Mouse (Mus musculus): ENCODE data around the gene Caap1. TPM values are rescaled to one million over a fixed set of nuclear protein-coding genes. Genes with fewer than 3 reads are reported as not detected.

The Caap1 gene
- 1.2 and 7.6 TPM in 2 replicates for polyA plus RNA-seq (2021; fragmentation: Nextera tagmentation)
- long read RNA-seq, experiment 1, partial matches to known transcripts, result 1 of 7 reads
- long read RNA-seq, experiment 1, other reads (novel, unspliced or antisense), result 2 of 7 reads
- long read RNA-seq, experiment 2, partial matches to known transcripts, result 1 of 1 reads
- long read RNA-seq, experiment 2, other reads (novel, unspliced or antisense), result 0 of 1 reads

DNA sequence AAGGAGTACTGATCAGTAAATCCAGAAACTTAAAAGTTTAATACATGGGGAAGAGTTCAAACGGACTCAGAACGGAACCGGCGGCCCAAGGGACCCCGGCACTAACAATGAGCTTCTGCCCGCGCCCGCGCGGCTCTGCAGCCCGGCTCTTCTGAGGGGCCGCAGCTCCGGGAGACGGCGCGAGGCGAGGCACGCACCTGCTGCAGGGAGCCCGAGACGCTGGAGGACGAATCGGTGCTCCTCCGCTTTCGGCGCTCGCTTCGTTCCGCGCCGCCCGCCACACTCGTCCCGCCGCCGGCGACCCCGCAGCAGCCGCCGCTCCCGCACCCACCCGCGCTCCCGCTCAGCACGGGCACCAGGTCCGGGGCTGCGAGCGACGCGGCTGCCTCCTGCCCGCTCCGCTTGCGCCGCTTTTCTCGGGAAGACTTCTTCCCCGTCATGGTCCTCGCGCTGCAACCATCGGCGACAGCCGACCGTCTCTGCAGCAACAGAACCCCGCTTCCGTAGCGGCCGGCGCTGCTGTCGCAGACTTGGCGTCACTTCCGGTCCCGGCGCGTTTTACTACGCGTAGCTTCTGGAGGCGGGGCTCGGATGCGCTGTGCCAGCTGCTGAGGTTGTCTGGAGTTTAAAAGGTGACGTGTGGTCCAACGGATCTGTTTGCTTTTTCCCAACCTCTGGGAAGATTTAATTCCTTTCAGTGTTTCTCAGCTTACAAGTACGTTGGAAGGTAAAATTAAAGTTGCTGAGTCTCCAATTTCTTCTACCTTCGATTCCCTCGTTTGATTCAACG, at the start of gene Caap1, which contains the start of gene Gm10306:
Gene Caap1 (minus strand): TSS at position 532 of the 790 bp plus-strand sequence.
Gene Gm10306 (plus strand): TSS at position 282 of the 790 bp plus-strand sequence.

DNA sequence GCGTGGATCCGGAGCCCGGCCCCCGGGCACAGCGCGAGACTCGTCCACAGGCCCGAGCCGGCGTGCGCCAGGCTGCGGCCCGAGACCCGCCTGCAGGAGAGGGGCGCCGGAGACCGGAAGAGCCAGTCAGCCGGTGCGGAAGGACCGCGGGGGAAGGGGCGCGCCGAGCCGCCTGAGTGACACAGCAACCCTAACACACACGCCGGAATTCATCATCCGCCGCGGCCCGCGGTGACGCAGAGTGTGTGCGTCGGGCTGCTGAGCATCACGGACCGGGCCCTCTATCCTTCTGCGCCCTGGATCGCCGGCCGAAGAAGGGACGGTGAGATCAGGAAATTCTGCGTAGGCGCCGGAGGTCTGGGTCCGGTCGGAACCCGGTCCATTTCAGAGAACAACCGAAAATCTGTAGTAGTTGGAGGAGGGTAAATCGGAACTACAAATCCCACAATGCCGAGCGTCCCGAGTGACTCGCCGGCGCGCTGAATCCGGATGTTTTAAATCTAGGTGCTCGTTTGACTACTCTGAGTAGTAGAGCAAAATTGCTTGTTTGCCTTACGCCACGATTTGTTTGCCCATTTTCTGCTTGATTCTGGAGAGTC, 46.5 kb upstream of the Caap1 start, which contains the start of gene Plaa:
Gene Plaa (minus strand): TSS at position 214 of the 599 bp plus-strand sequence.

Other genes with a start within 250 kb of the Caap1 start
- not detected in 2 replicates for gene Gm10306, start 250 bp downstream of the Caap1 start, polyA plus RNA-seq (2021; fragmentation: Nextera tagmentation)
- gene Plaa, start 46.4 kb upstream of the Caap1 start, polyA plus RNA-seq (2021; fragmentation: Nextera tagmentation), result 30.7 and 31.0 TPM in 2 replicates
- 30.4 and 34.9 TPM in 2 replicates for gene Ift74, start 57.7 kb upstream of the Caap1 start, polyA plus RNA-seq (2021; fragmentation: Nextera tagmentation)
- gene Lrrc19, start 93.3 kb upstream of the Caap1 start, polyA plus RNA-seq (2021; fragmentation: Nextera tagmentation), result 0.04 and 0.09 TPM in 2 replicates
- gene Tek, start 182.5 kb upstream of the Caap1 start, polyA plus RNA-seq (2021; fragmentation: Nextera tagmentation), result 2.6 and 4.3 TPM in 2 replicates

Data from left cerebral cortex, adult 6 months (tissue).